Mouse (Mus musculus) CH12.LX (cell line): ENCODE results near the gene Tex14.
"Not testable (repeated sequence)": the region's sequence is repeated elsewhere in the genome, so short reads cannot be mapped to it uniquely, and the experiment has no call there.

Source experiments
- CTCF ChIP-seq, 2 experiments: IDR thresholded peaks in 1 of 2; conservative IDR thresholded peaks in 1 of 2; 2 replicates each; pipeline ENCODE4 v1.5.1; 2011 to 2012; ENCODE audit warnings: low read depth in 2 of 2, low read length in 2 of 2, improper control_type of control experiment in 1 of 2, inconsistent platforms in 1 of 2, mild to moderate bottlenecking in 1 of 2, moderate library complexity in 1 of 2
- E2F4 ChIP-seq: IDR thresholded peaks from 2 replicates; pipeline ENCODE4 v1.6.1; 2011; ENCODE audit warnings: low read depth, low read length, improper control_type of control experiment; ENCODE audit not compliant: insufficient replicate concordance
- KAT2A ChIP-seq: IDR thresholded peaks from 2 replicates; pipeline ENCODE4 v1.6.1; 2012; ENCODE audit warnings: low read length, improper control_type of control experiment, inconsistent platforms; ENCODE audit not compliant: insufficient replicate concordance
- POLR2A ChIP-seq: IDR thresholded peaks from 2 replicates; pipeline ENCODE4 v1.6.1; 2011; ENCODE audit warnings: low read depth, mild to moderate bottlenecking, improper control_type of control experiment, low read length
- TBP ChIP-seq: conservative IDR thresholded peaks from 2 replicates; pipeline ENCODE4 v1.6.1; 2011; ENCODE audit warnings: low read depth, low read length, improper control_type of control experiment
- USF1 ChIP-seq: IDR thresholded peaks from 2 replicates; pipeline ENCODE4 v1.6.1; 2014; ENCODE audit warnings: low read depth, mild to moderate bottlenecking, inconsistent platforms, low read length, improper control_type of control experiment

DNA sequence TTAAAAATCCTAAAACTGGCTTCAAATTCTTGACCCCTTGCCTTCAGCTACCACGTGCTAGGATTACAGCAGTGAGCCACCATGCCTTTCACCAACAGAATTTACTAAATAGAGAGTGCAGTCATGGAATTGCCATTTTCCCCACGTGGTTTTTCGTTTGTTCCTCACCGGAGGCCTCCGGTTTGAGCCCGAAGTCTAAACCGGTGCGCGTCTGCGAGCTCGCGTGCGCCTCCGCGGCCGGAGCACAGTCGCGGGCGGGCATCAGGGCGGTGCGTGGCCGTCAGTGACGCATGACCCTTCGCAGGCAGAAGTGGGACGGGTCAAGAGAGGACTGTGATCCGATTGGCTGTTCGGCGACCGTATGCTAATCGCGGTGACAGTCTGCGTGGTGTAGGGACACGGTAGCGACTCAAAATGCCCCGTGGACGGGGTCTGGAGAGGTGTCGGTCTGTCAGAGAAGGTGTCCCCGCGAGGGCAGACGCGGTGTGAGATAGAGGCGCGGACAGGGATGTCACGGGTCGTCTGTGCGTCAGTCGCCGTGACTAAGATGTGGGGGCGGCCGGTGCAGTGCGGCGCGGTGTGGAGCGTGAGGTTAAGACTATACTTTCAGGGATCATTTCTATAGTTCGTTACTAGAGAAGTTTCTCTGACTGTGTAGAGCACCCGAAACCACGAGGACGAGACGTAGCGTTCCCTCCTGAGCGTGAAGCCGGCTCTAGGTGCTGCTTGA lies 37.9 kb downstream of the Tex14 start:
- TF ChIP-seq USF1 = 0 out of 2 replicates have a peak, but pooled peaks have one; percentile 14
- peak in 1 of 2 experiments; percentile 19; a peak in 2 of 4 replicates for TF ChIP-seq CTCF (conservative IDR thresholded peaks at IDR 0.05 in 1 of 2, IDR thresholded peaks at IDR 0.05 in 1 of 2; ENCODE audit: low read depth in 2 of 2, low read length in 2 of 2)
- not testable (repeated sequence) for TF ChIP-seq E2F4, KAT2A
- TF ChIP-seq POLR2A = peak; percentile 70
- 0 out of 2 replicates have a peak, but pooled peaks have one; percentile 20 for TF ChIP-seq TBP
